Mouse (Mus musculus): ENCODE measurements at regions not wholly inside any gene's neighbourhood (a gene's known extent, or its start where the extent isn't known, plus 50 kb on each side); places are given as distances from the start of the nearest gene placed in this dataset.

GRCm38 (mm10) chr9:90851044-90851443, 511.2 kb upstream of the Zic4 start:
- TF ChIP-seq CTCF (IDR thresholded peaks at IDR 0.05; ENCODE audit: control insufficient read depth, insufficient read depth, insufficient read length) = no peak
- no peak for TF ChIP-seq FOSL1 (IDR thresholded peaks at IDR 0.05; ENCODE audit: insufficient read depth, low read length, poor library complexity, severe bottlenecking)
- TF ChIP-seq MAX (IDR thresholded peaks at IDR 0.05) = no peak
- TF ChIP-seq USF1 (IDR thresholded peaks at IDR 0.05; ENCODE audit: low read depth) = no peak
- TF ChIP-seq MYOG (IDR thresholded peaks at IDR 0.05; ENCODE audit: control insufficient read depth, extremely low read depth, insufficient read length) = no peak
- TF ChIP-seq MYOD1 (IDR thresholded peaks at IDR 0.05; ENCODE audit: control insufficient read depth, insufficient read length, low read depth) = no peak
